Mouse (Mus musculus) midbrain, embryonic 14.5 days (tissue): Measurements from ENCODE around the gene Leo1. TPM values are rescaled to one million over a fixed set of nuclear protein-coding genes. Genes with fewer than 3 reads are reported as not detected.
A peak's percentile ranks its signal among the peaks of the same experiment; 100 is the strongest.
"Not testable (repeated sequence)": the region's sequence is repeated elsewhere in the genome, so short reads cannot be mapped to it uniquely, and the experiment has no call there.

Source experiments
- ATAC-seq: fragments of 200-750 bp; cut with Nextera tagmentation; 2 replicates; pipeline ENCODE4 v1.8.0; 2017; ENCODE audit warnings: moderate number of reproducible peaks, moderate library complexity; ENCODE audit not compliant: low FRiP score, low TSS enrichment
- DNase-seq: peaks from one replicate; pipeline ENCODE4 v3.0.0-alpha.2; 2015
- H3K27ac ChIP-seq: fragments of 300-500 bp; sonication (generic); replicated peaks from 2 replicates; pipeline ENCODE4 v1.5.1; 2014; ENCODE audit warnings: mild to moderate bottlenecking, low read depth, low read length, moderate library complexity
- H3K27me3 ChIP-seq: fragments of 300-500 bp; sonication (generic); 2 replicates; pipeline ENCODE4 v1.6.1; 2014; ENCODE audit warnings: low read length, control low read depth, mixed read lengths; ENCODE audit not compliant: control insufficient read depth, insufficient read depth
- H3K36me3 ChIP-seq: fragments of 300-500 bp; sonication (generic); 2 replicates; pipeline ENCODE4 v1.6.1; 2014; ENCODE audit warnings: low read length, control low read depth; ENCODE audit not compliant: control insufficient read depth, insufficient read depth
- H3K4me1 ChIP-seq: fragments of 300-500 bp; sonication (generic); 2 replicates; pipeline ENCODE4 v1.6.1; 2014; ENCODE audit warnings: mild to moderate bottlenecking, antibody characterized with exemption, low read length, control low read depth; ENCODE audit not compliant: control insufficient read depth, insufficient read depth
- H3K4me2 ChIP-seq: fragments of 300-500 bp; sonication (generic); 2 replicates; pipeline ENCODE4 v1.6.1; 2014; ENCODE audit warnings: mild to moderate bottlenecking, low read length, moderate library complexity
- H3K4me3 ChIP-seq: fragments of 300-500 bp; sonication (generic); replicated peaks from 2 replicates; pipeline ENCODE4 v1.5.1; 2014; ENCODE audit warnings: low read depth, low read length
- H3K9ac ChIP-seq: fragments of 300-500 bp; sonication (generic); replicated peaks from 2 replicates; pipeline ENCODE4 v1.6.1; 2014; ENCODE audit warnings: mild to moderate bottlenecking, low read length, moderate library complexity
- H3K9me3 ChIP-seq: fragments of 300-500 bp; sonication (generic); 2 replicates; pipeline ENCODE4 v1.6.1; 2016; ENCODE audit warnings: low read length, control low read depth, mixed read lengths; ENCODE audit not compliant: control insufficient read depth
- WGBS: fragments of 180-500 bp; shearing (Covaris S2); extraction: QIAGEN DNeasy Blood & Tissue Kit; methylation state at CpG from one replicate; pipeline ENCODE4 v1.1.7; 2014; 5-methylcytosine and 5-hydroxymethylcytosine counted together
- polyA plus RNA-seq: library from polyadenylated mRNA; unstranded; fragments of >200 nt; fragmentation: Nextera tagmentation; extraction: Ambion mirVana; gene quantifications from 2 replicates; pipeline ENCODE4 v1.2.1, GENCODE M21; 2014

The Leo1 gene
- polyA plus RNA-seq, 1 experiment from 2014 or later: 39.8 TPM

DNA sequence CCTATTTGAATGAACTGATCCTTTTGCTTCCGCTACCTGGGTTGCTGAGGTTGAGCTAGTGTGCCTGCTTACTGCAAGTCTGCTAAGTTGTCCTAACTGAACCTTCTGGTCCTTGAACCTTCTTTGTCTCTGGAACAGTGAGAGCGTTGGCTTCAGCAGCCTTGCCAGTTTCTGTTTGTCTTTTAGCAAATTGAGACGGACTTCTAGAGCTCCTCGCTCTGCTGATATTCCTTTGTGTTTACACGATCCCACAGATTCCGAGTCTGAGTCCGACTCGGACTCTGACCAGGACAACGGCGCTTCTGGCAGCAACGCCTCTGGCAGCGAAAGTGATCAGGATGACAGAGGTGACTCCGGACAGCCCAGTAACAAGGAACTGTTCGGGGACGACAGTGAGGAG lies 3.7 kb downstream of the Leo1 start:
- Histone ChIP-seq H3K4me2 (no peak overlapping the region), H3K4me3 (no peak overlapping the region), H3K27ac (no peak overlapping the region), H3K9me3 (no peaks in the 10 kb centered on the region), H3K9ac (no peak overlapping the region), H3K36me3 (peaks cover 55% of the 10 kb centered on the region), H3K4me1 (peaks cover 11% of the 10 kb centered on the region), H3K27me3 (no peaks in the 10 kb centered on the region)
- DNase-seq (no peak), ATAC-seq (no peak)
- 92% methylated on average over 15 of the region's 15 CpGs for WGBS

GRCm38 (mm10) chr9:75446574-75446973 lies 5.2 kb downstream of the Leo1 start:
- H3K4me1 ChIP-seq: peaks cover 11% of the 10 kb centered on the region
- not testable (repeated sequence) for H3K9ac ChIP-seq, ATAC-seq, DNase-seq, H3K4me2 ChIP-seq, H3K27ac ChIP-seq, H3K4me3 ChIP-seq, H3K27me3 ChIP-seq, H3K9me3 ChIP-seq
- H3K36me3 ChIP-seq: peaks cover 68% of the 10 kb centered on the region
- 87% methylated on average over 10 of the region's 10 CpGs for WGBS

DNA sequence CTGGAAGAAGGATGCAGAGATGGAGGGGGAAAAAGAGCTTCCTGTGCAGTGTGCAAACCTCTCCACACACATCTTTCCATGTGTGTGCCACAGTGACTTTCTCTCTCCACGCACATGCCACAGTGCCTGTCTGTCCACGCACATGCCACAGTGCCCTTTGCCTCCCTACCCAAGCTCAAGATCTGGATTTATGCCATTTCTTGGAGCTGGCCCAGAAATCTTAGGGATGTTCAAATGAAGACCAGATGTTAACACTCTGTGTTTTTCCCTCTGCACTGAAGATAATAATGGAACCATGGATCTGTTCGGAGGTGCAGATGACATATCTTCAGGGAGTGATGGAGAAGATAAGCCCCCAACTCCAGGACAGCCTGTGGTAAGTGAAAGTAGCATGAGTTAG lies 6.7 kb downstream of the Leo1 start:
- no peak overlapping the region for H3K4me3 ChIP-seq
- 94% methylated on average over 3 of the region's 3 CpGs for WGBS
- no peak overlapping the region for H3K27ac ChIP-seq
- no peak overlapping the region for H3K9ac ChIP-seq
- peaks cover under 1% of the 10 kb centered on the region; the same call in 1 of the 2 replicates for H3K4me1 ChIP-seq
- H3K27me3 ChIP-seq: no peaks in the 10 kb centered on the region
- H3K9me3 ChIP-seq: no peaks in the 10 kb centered on the region
- H3K4me2 ChIP-seq: no peak overlapping the region
- H3K36me3 ChIP-seq: peaks cover 82% of the 10 kb centered on the region
- no peak for ATAC-seq
- DNase-seq: no peak

DNA sequence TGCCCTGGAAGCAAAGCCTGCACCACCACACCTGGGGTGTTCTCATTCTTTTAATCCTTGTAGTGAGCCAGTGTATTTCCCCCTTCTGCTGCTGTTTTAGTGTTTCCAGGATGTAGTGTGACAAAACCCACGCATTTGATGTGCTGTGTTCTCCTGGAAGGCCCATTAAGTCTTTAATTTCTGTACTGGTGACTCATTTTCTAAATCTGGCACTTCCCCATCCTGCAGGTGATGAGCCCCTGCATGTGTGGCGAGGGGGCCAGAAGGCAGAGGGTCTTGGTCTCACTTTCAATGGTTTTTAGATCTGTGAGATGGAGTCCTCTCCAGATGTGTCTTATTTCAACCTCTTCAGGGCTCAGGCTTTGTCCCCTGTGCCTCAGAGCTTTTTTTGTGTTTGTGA lies 12.7 kb downstream of the Leo1 start:
- Histone ChIP-seq H3K27ac (no peak overlapping the region), H3K36me3 (peaks cover 97% of the 10 kb centered on the region), H3K4me1 (no peaks in the 10 kb centered on the region), H3K27me3 (no peaks in the 10 kb centered on the region), H3K9ac (no peak overlapping the region), H3K9me3 (no peaks in the 10 kb centered on the region), H3K4me2 (no peak overlapping the region), H3K4me3 (no peak overlapping the region)
- ATAC-seq (no peak), DNase-seq (no peak)
- WGBS: 93% methylated on average over 2 of the region's 2 CpGs

DNA sequence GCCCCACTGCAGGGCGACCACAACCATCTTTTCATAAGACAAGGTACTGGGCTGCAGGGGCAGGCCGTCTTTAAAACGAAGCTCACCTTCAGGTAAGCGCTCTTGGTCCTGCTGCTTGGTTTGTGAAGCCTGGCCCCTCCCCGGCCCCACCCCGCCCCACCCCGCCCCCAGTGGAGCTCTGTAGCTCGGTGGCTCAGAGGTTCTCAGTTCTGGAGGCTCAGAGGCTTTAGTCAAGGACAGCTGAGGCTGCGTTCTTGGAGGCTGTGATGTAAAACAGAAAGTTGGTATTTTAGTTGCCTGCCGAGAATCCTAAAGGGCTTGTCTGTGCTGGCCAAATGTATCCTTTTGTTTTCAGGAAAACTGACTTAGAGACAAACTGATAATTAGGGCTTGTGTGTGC lies 14.4 kb downstream of the Leo1 start:
- Histone ChIP-seq H3K36me3 (peaks cover 98% of the 10 kb centered on the region), H3K27me3 (no peaks in the 10 kb centered on the region), H3K4me2 (no peak overlapping the region), H3K4me1 (no peaks in the 10 kb centered on the region), H3K27ac (no peak overlapping the region), H3K9me3 (no peaks in the 10 kb centered on the region), H3K9ac (no peak overlapping the region), H3K4me3 (no peak overlapping the region)
- ATAC-seq (no peak), DNase-seq (no peak)
- 89% methylated on average over 10 of the region's 10 CpGs for WGBS

- Histone ChIP-seq H3K4me1 (no peaks in the 10 kb centered on the region), H3K27me3 (no peaks in the 10 kb centered on the region), H3K36me3 (peaks cover 94% of the 10 kb centered on the region), H3K27ac (no peak overlapping the region), H3K4me2 (no peak overlapping the region), H3K4me3 (no peak overlapping the region), H3K9ac (no peak overlapping the region), H3K9me3 (no peaks in the 10 kb centered on the region)
- ATAC-seq (no peak), DNase-seq (no peak)
- 80% methylated on average over 8 of the region's 8 CpGs for WGBS
These were observed 21.8 kb downstream of the Leo1 start for GRCm38 (mm10) chr9:75463050-75463660.

GRCm38 (mm10) chr9:75465856-75466255 lies 24.5 kb downstream of the Leo1 start:
- H3K27ac ChIP-seq: no peak overlapping the region
- no peak overlapping the region for H3K9ac ChIP-seq
- H3K4me3 ChIP-seq: no peak overlapping the region
- WGBS: 97% methylated on average over 9 of the region's 9 CpGs
- DNase-seq (no peak), ATAC-seq (no peak)
- H3K36me3 ChIP-seq: peaks cover 77% of the 10 kb centered on the region
- no peaks in the 10 kb centered on the region for H3K27me3 ChIP-seq
- no peaks in the 10 kb centered on the region for H3K9me3 ChIP-seq
- no peak overlapping the region for H3K4me2 ChIP-seq
- no peaks in the 10 kb centered on the region for H3K4me1 ChIP-seq

- H3K4me2 ChIP-seq: no peak overlapping the region
- 94% methylated on average over 4 of the region's 4 CpGs for WGBS
- ATAC-seq: no peak
- H3K4me1 ChIP-seq: no peaks in the 10 kb centered on the region
- peak; percentile 8 for DNase-seq
- H3K27ac ChIP-seq: no peak overlapping the region
- no peaks in the 10 kb centered on the region for H3K27me3 ChIP-seq
- H3K9ac ChIP-seq: no peak overlapping the region
- no peaks in the 10 kb centered on the region for H3K9me3 ChIP-seq
- no peak overlapping the region for H3K4me3 ChIP-seq
- H3K36me3 ChIP-seq: peaks cover 69% of the 10 kb centered on the region
These were observed 25.3 kb downstream of the Leo1 start for GRCm38 (mm10) chr9:75466641-75467040.

GRCm38 (mm10) chr9:75467581-75467980 lies 26.3 kb downstream of the Leo1 start:
- ATAC-seq (no peak), DNase-seq (no peak)
- Histone ChIP-seq H3K9me3 (no peaks in the 10 kb centered on the region), H3K4me1 (no peaks in the 10 kb centered on the region), H3K4me2 (no peak overlapping the region), H3K36me3 (peaks cover 66% of the 10 kb centered on the region), H3K4me3 (no peak overlapping the region), H3K9ac (no peak overlapping the region), H3K27me3 (no peaks in the 10 kb centered on the region), H3K27ac (no peak overlapping the region)
- 97% methylated on average over 3 of the region's 3 CpGs for WGBS
